Mouse (Mus musculus) forebrain, embryonic 15.5 days (tissue): Measurements from ENCODE around the gene Stac. TPM values are rescaled to one million over a fixed set of nuclear protein-coding genes. Genes with fewer than 3 reads are reported as not detected.

Experiments used
- ATAC-seq: fragments of 200-750 bp; cut with Nextera tagmentation; replicated peaks from 2 replicates; pipeline ENCODE4 v1.8.0; 2017; ENCODE audit warnings: mild to moderate bottlenecking, moderate TSS enrichment, moderate library complexity
- H3K27ac ChIP-seq: fragments of 300-500 bp; sonication (generic); replicated peaks from 2 replicates; pipeline ENCODE4 v1.5.1; 2015; ENCODE audit warnings: mild to moderate bottlenecking, inconsistent platforms
- H3K27me3 ChIP-seq: fragments of 300-500 bp; sonication (generic); 2 replicates; pipeline ENCODE4 v1.6.1; 2015; ENCODE audit warnings: inconsistent platforms
- H3K36me3 ChIP-seq: fragments of 300-500 bp; sonication (generic); 2 replicates; pipeline ENCODE4 v1.6.1; 2015; ENCODE audit warnings: mild to moderate bottlenecking, inconsistent platforms
- H3K4me1 ChIP-seq: fragments of 300-500 bp; sonication (generic); 2 replicates; pipeline ENCODE4 v1.6.1; 2015; ENCODE audit warnings: inconsistent platforms
- H3K4me2 ChIP-seq: fragments of 300-500 bp; sonication (generic); replicated peaks from 2 replicates; pipeline ENCODE4 v1.6.1; 2015; ENCODE audit warnings: mild to moderate bottlenecking, inconsistent platforms
- H3K4me3 ChIP-seq: fragments of 300-500 bp; sonication (generic); 2 replicates; pipeline ENCODE4 v1.5.1; 2015; ENCODE audit warnings: mild to moderate bottlenecking, inconsistent platforms
- H3K9ac ChIP-seq: fragments of 300-500 bp; sonication (generic); replicated peaks from 2 replicates; pipeline ENCODE4 v1.6.1; 2015; ENCODE audit warnings: mild to moderate bottlenecking, inconsistent platforms
- H3K9me3 ChIP-seq: fragments of 300-500 bp; sonication (generic); 2 replicates; pipeline ENCODE4 v1.6.1; 2016; ENCODE audit warnings: inconsistent platforms
- WGBS: fragments of 180-500 bp; shearing (Covaris S2); methylation state at CpG from one replicate; pipeline ENCODE4 v1.1.7; 2015; ENCODE audit warnings: mixed read lengths; 5-methylcytosine and 5-hydroxymethylcytosine counted together
- polyA plus RNA-seq: library from polyadenylated mRNA; unstranded; fragments of >200 nt; fragmentation: Nextera tagmentation; extraction: Ambion mirVana; gene quantifications from 2 replicates; pipeline ENCODE4 v1.2.1, GENCODE M21; 2015

Stac gene
- polyA plus RNA-seq, 1 experiment from 2014 or later: 4.0 TPM

DNA sequence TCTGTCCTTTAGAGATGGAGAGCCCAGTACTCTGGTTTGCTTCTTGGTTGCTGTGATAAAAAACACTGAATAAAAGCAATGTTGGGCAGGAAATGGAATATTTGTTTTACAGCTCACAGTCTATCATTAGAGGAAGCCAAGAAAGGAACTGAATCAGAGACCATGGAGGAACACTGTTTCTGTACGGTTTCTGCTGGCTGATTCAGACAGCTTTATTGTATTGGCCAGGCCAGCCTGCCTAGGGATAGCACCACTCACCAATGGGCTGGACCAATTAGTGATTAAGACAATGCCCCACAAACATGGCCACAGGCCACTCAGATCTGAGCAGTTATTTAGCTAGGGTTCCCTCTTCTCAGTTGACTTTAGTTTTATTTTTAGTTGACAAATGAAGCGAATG is 6.0 kb downstream of the Stac start:
- Histone ChIP-seq H3K36me3 (no peaks in the 10 kb centered on the region), H3K27me3 (no peaks in the 10 kb centered on the region), H3K4me3 (no peak overlapping the region), H3K9ac (no peak overlapping the region), H3K4me2 (no peak overlapping the region), H3K4me1 (peaks cover 3% of the 10 kb centered on the region; the same call in 1 of the 2 replicates), H3K9me3 (no peaks in the 10 kb centered on the region), H3K27ac (no peak overlapping the region)
- WGBS: 70% methylated on average over 2 of the region's 2 CpGs
- ATAC-seq: no peak

DNA sequence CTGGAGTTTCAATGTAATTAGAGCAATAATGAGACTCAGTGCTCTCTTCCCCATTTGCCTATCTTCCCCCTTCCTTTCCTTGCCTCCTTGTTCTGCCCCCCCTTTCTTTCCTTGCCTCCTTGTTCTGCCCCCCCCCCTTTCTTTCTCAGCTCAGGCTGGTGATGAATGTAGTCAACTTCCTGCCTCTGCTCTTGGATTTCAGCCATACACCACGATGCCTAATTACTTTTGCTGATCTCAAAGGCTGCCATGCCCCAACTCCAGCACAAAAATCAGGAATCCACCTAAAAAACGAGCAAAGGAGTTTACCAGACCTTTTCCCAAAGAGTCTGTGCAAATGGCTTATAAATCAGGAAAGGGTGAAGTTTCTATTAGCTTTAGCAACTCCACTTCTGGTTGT is 10.6 kb downstream of the Stac start:
- Histone ChIP-seq H3K9me3 (no peaks in the 10 kb centered on the region), H3K27me3 (no peaks in the 10 kb centered on the region), H3K36me3 (no peaks in the 10 kb centered on the region), H3K4me1 (no peaks in the 10 kb centered on the region), H3K9ac (no peak overlapping the region), H3K4me2 (no peak overlapping the region), H3K4me3 (no peak overlapping the region), H3K27ac (no peak overlapping the region)
- WGBS: 15% methylated on average over 2 of the region's 2 CpGs
- no peak for ATAC-seq

DNA sequence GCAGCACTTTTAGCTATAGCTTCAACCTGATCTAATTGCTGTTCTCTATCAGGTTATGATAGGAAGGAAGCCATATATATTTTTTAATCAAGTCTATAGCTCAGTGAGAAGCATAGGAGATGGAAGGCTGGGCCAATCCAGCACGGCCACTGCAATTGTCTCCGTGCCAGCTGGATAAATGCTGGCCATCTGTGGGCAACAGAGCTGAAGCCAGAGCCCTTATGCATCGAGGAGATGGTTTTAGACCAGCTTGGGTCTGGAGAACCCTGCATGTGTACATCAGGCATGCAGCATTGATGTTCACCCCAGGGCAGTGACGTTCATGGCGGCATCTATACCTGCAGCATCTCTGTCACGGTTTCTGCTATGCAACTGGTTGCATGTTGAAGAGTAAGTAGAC is 20.3 kb downstream of the Stac start:
- H3K4me2 ChIP-seq: no peak overlapping the region
- H3K36me3 ChIP-seq: no peaks in the 10 kb centered on the region
- no peaks in the 10 kb centered on the region for H3K27me3 ChIP-seq
- no peak overlapping the region for H3K9ac ChIP-seq
- WGBS: 88% methylated on average over 6 of the region's 6 CpGs
- H3K4me1 ChIP-seq: no peaks in the 10 kb centered on the region
- H3K27ac ChIP-seq: no peak overlapping the region
- no peak for ATAC-seq
- no peaks in the 10 kb centered on the region for H3K9me3 ChIP-seq
- H3K4me3 ChIP-seq: no peak overlapping the region

DNA sequence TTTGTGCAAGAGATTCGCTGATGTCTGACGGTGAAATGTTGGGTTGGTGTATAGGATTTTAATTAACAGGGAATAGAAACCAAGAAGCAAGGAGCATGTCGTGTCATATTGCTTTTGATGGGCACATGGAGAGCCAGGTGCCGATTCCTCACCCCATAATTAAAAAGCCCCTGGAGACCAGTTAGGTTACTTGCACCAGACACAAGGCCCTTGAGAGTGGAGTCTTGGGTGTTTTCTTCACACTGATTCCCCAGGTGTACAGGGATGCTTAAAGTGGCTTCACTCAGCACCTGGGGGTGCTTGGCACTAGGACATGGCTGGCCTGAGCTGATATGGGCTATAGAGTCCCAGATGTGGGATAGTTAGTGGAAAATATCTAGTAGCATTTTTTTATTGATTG is 35.1 kb downstream of the Stac start:
- Histone ChIP-seq H3K4me2 (no peak overlapping the region), H3K9me3 (no peaks in the 10 kb centered on the region)
- WGBS: 89% methylated on average over 4 of the region's 4 CpGs

DNA sequence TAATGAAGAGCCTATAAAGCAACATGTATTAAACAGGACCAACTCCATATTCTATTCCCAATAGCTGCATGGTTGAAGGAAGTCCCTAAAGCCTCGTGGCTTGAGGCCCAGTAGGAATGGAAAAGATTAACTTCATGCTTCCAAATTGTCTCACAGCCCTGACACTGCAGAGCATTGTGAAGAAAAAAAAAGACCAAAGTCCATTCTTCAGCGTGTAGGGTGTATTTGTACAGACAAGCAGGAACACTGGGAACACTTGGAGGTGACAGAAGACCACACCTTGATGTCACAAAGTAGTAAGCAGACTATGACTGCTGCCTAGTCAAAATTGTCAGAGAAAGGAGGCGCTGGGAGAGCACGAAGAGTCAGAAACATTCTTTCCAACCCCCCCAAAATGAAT is 45.9 kb downstream of the Stac start:
- Histone ChIP-seq H3K4me3 (no peak overlapping the region), H3K27ac (no peak overlapping the region), H3K4me2 (no peak overlapping the region), H3K9me3 (no peaks in the 10 kb centered on the region), H3K27me3 (no peaks in the 10 kb centered on the region), H3K9ac (no peak overlapping the region), H3K36me3 (no peaks in the 10 kb centered on the region), H3K4me1 (no peaks in the 10 kb centered on the region)
- no peak for ATAC-seq
- 83% methylated on average over 4 of the region's 4 CpGs for WGBS

More for the DNA sequence above, 35.1 kb downstream of the Stac start:
- H3K27ac ChIP-seq: no peak overlapping the region
- no peak overlapping the region for H3K4me3 ChIP-seq
- no peak for ATAC-seq
- no peak overlapping the region for H3K9ac ChIP-seq
- H3K4me1 ChIP-seq: no peaks in the 10 kb centered on the region
- no peaks in the 10 kb centered on the region for H3K27me3 ChIP-seq
- H3K36me3 ChIP-seq: no peaks in the 10 kb centered on the region

DNA sequence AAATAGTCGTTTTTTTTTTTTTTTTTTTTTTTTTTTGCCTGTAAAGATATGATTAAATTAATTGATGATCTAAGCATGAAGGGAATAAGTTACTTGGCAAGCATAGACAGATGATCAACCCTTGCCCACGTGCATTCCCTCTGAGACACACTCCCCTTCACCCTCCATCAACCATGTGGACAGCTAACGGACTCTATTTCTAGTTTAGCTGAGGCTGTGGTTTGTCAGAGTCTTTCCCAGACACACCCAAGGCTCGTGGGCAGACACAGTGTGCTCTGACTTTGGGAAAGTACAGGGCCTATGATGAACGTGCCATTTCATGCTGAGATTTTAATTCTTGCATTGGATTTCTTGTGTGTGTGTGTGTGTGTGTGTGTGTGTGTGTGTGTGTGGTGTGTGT is 46.8 kb downstream of the Stac start:
- no peak overlapping the region for H3K4me2 ChIP-seq
- no peaks in the 10 kb centered on the region for H3K36me3 ChIP-seq
- no peak overlapping the region for H3K27ac ChIP-seq
- H3K27me3 ChIP-seq: no peaks in the 10 kb centered on the region
- no peaks in the 10 kb centered on the region for H3K4me1 ChIP-seq
- H3K9ac ChIP-seq: no peak overlapping the region
- no peak overlapping the region for H3K4me3 ChIP-seq
- no peaks in the 10 kb centered on the region for H3K9me3 ChIP-seq
- 74% methylated on average over 5 of the region's 5 CpGs for WGBS
- no peak for ATAC-seq

DNA sequence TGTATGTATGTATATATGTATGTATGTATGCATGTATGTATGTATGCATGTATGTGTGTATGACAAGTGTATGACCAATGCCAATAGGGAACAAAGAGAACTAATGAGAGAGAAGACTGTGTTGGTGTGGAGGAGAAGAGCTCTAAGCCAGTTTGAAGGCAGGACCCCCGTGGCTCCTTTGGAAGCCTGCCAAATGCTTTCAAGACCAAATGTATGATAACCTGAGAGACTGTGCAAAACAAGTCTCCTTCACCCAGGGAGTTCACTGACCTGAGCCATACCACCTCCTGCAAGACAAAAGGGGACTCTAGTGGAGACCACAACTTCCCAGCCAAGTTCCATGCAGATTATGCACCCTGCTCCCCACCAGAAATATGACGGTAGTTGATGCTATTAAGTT is 52.5 kb downstream of the Stac start:
- no peak overlapping the region for H3K27ac ChIP-seq
- ATAC-seq: no peak
- WGBS: 43% methylated on average over 2 of the region's 2 CpGs
- no peak overlapping the region for H3K9ac ChIP-seq
- H3K27me3 ChIP-seq: no peaks in the 10 kb centered on the region
- H3K4me1 ChIP-seq: no peaks in the 10 kb centered on the region
- H3K36me3 ChIP-seq: no peaks in the 10 kb centered on the region
- H3K4me2 ChIP-seq: no peak overlapping the region
- no peaks in the 10 kb centered on the region for H3K9me3 ChIP-seq
- H3K4me3 ChIP-seq: no peak overlapping the region

DNA sequence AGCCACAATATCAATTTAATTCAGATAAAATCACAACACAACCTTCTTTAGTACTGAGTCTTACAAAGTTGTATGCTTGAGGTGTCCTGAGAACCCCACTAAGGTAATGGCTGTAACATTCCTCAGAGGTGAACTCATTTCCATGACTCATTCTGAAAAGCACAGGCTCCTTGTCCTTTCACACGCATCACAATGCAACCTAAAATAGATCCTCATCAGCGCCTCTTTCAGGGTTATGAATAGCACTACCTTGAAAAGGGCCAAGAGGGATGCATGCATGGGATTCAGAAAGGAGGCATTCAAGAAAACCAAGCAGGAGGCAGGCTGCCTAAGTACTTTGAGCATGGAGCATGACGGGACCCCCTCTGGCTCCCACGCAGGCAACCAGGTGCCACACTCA is 57.3 kb downstream of the Stac start:
- Histone ChIP-seq H3K27ac (no peak overlapping the region), H3K4me3 (no peak overlapping the region), H3K4me2 (no peak overlapping the region), H3K4me1 (no peaks in the 10 kb centered on the region), H3K27me3 (no peaks in the 10 kb centered on the region), H3K9me3 (no peaks in the 10 kb centered on the region), H3K9ac (no peak overlapping the region), H3K36me3 (no peaks in the 10 kb centered on the region)
- 7% methylated on average over 4 of the region's 4 CpGs for WGBS
- no peak for ATAC-seq

DNA sequence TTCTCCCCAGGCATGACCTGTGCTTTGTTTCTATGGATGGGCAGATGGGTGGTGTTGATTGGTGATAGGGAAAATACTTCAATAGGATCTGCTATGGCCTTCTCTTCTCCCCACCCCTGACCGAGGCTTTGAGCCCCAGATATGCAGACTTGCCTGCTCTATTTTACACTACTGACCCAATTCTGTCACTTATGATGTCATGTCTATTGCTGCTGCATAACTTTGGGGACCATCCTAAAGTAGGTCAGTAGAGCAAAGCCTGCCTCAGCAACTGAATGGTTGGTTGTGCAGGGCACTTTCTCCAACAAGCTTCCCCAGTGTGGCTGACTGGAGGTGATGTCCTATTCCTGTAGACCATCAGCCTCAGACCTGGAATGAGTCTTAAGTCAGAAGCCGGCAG is 69.0 kb downstream of the Stac start:
- H3K27ac ChIP-seq: no peak overlapping the region
- 81% methylated on average over 2 of the region's 2 CpGs for WGBS
- no peak overlapping the region for H3K9ac ChIP-seq
- no peaks in the 10 kb centered on the region for H3K9me3 ChIP-seq
- H3K4me2 ChIP-seq: no peak overlapping the region
- H3K27me3 ChIP-seq: no peaks in the 10 kb centered on the region
- H3K4me1 ChIP-seq: no peaks in the 10 kb centered on the region
- H3K36me3 ChIP-seq: no peaks in the 10 kb centered on the region
- no peak for ATAC-seq
- H3K4me3 ChIP-seq: no peak overlapping the region

DNA sequence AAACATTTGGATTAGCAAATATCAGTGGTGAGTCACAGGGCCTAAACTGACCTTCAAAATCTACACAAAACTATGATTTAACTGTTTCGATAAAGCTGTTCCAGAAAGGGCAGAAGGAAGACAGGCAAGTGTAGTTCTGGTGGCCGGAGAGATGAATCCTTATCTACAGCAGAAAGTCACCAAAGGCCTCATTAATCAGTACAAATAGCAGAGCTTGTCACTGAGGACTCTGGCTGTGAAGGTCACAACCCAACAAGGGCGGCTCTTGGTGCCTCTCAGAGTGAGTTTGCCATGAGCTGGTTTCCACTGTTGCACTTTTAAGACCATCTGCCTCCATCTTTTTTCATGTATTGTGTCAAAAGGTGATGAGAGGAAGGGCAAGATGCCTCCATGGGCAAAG is 78.8 kb downstream of the Stac start:
- WGBS: 92% methylated on average over 3 of the region's 3 CpGs
- no peak overlapping the region for H3K27ac ChIP-seq
- no peaks in the 10 kb centered on the region for H3K36me3 ChIP-seq
- no peak overlapping the region for H3K4me2 ChIP-seq
- no peak overlapping the region for H3K9ac ChIP-seq
- H3K4me3 ChIP-seq: no peak overlapping the region
- H3K4me1 ChIP-seq: no peaks in the 10 kb centered on the region
- no peaks in the 10 kb centered on the region for H3K27me3 ChIP-seq
- no peaks in the 10 kb centered on the region for H3K9me3 ChIP-seq
- no peak for ATAC-seq

DNA sequence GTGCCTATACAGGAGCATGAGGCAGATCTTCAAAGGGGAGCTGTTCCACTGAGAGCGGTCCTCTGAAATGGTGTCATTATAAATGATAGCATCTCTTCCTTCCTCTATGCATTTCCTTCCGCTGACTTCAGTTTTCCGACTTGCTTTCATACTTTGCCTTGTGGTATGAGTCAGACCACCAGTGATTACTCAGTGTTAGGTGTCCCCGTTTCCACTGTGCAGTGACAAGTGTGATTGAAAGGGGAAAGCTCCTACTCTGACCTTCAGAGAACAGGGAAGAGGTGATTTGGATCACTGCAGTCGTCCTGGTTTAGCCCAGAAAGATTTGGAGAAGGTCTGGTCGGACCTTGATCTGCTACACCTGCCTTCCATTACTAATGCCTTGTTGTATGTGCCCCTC is 81.4 kb downstream of the Stac start:
- 82% methylated on average over 6 of the region's 6 CpGs for WGBS
- Histone ChIP-seq H3K4me3 (no peak overlapping the region), H3K27me3 (no peaks in the 10 kb centered on the region), H3K4me2 (no peak overlapping the region), H3K9me3 (no peaks in the 10 kb centered on the region), H3K9ac (no peak overlapping the region), H3K36me3 (no peaks in the 10 kb centered on the region), H3K27ac (no peak overlapping the region), H3K4me1 (no peaks in the 10 kb centered on the region)
- no peak for ATAC-seq

DNA sequence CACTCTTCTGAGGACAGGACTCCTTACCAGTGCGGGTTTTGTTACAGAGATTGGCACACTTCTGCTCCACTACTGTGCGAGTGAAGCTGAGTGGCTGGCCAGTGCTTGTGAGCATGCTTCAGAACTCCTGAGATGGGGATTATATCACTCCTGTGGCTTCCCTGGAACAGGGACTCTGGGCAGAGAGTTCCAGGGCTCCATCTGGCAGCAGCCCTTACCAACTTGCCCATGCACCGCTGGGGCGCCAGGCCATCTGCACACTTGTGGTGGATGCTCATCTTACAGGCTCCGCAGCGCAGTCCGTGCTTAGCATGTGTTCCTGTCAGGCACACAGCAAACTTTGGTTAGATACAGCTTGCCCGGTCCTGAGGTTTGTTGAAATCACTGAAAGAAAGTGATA is 83.5 kb downstream of the Stac start:
- no peak for ATAC-seq
- Histone ChIP-seq H3K4me2 (no peak overlapping the region), H3K4me3 (no peak overlapping the region), H3K27me3 (no peaks in the 10 kb centered on the region), H3K9ac (no peak overlapping the region), H3K4me1 (no peaks in the 10 kb centered on the region), H3K9me3 (no peaks in the 10 kb centered on the region), H3K36me3 (no peaks in the 10 kb centered on the region), H3K27ac (no peak overlapping the region)
- WGBS: 80% methylated on average over 8 of the region's 8 CpGs

DNA sequence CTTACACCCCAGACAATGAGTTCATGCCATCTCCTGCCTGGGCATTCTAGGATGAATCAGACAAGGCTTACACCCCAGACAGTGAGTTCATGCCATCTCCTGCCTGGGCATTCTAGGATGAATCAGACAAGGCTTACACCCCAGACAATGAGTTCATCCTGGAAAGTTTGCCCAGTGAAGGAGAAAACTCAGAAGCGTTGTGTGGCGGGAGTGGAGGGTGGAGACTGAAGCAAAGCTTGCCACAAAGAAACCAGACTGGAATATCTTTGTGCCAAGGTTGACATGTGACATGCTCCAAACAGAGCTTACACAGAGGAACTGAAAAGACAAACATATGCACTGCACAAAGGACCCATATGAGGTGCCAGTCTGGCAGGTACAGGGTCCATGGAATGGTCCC is 102.6 kb downstream of the Stac start:
- H3K27me3 ChIP-seq: no peaks in the 10 kb centered on the region
- no peak overlapping the region for H3K9ac ChIP-seq
- H3K4me2 ChIP-seq: no peak overlapping the region
- WGBS: 65% methylated on average over 2 of the region's 2 CpGs
- no peaks in the 10 kb centered on the region for H3K4me1 ChIP-seq
- no peak for ATAC-seq
- no peaks in the 10 kb centered on the region for H3K36me3 ChIP-seq
- H3K27ac ChIP-seq: no peak overlapping the region
- no peaks in the 10 kb centered on the region for H3K9me3 ChIP-seq
- no peak overlapping the region for H3K4me3 ChIP-seq
